Mouse (Mus musculus): Measurements from ENCODE around the gene Rasgef1c. TPM values are rescaled to one million over a fixed set of nuclear protein-coding genes. Genes with fewer than 3 reads are reported as not detected.

The Rasgef1c gene
- polyA plus RNA-seq, 1 experiment from 2014 or later: 0.30 TPM

DNA sequence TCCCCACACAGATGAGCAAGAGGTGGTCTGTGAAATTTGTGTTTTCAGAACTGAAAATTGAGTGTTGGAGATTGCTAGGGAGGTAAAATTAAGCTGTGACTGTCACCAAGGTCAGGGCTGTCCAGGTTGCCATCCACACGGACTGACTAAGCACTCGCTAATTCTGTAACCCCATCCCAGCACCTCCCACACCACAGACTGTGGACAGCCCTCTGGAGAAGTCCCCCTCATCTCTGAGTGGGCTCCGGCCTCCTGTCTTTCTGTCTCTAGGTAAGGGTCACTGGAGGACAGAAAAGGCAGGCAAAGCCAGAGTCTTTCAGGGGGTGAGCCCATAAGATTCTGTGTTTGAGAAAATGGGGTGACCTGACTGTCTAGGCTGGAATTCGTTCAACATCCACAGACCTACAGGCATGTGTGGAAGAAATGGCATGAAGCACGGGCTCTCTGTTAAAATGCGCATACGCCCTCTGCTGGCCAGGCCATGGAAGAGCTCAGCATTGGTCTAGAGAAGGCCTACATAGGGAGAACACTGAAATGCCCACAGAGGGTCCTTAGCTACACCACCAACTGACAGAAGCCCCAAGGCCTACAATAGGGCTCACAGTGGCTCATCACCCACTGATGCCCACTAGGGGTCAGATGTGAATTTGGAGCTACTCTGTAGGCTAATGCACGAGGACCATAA is 54.1 kb downstream of the Rasgef1c start:
- Histone ChIP-seq H3K27me3 (ENCODE audit: control insufficient read depth, insufficient read depth, low read length) (peaks cover 5% of the 10 kb centered on the region; the same call in 1 of the 2 replicates), H3K36me3 (ENCODE audit: control insufficient read depth, insufficient read depth) (no peaks in the 10 kb centered on the region), H3K9me3 (replicated peaks; ENCODE audit: control insufficient read depth, low read length) (no peaks in the 10 kb centered on the region), H3K9ac (ENCODE audit: low read length) (no peak overlapping the region), H3K4me1 (ENCODE audit: control insufficient read depth, insufficient read depth, low read length) (no peaks in the 10 kb centered on the region), H3K4me2 (ENCODE audit: low read depth, low read length) (no peak overlapping the region), H3K27ac (ENCODE audit: low read length) (no peak overlapping the region), H3K4me3 (ENCODE audit: low read length) (no peak overlapping the region)
- WGBS: 19% methylated on average over 8 of the region's 8 CpGs
- peak; percentile 45; the same call in 1 of the 2 replicates for ATAC-seq (replicated peaks; ENCODE audit: extremely low read depth, insufficient read depth, low FRiP score)

DNA sequence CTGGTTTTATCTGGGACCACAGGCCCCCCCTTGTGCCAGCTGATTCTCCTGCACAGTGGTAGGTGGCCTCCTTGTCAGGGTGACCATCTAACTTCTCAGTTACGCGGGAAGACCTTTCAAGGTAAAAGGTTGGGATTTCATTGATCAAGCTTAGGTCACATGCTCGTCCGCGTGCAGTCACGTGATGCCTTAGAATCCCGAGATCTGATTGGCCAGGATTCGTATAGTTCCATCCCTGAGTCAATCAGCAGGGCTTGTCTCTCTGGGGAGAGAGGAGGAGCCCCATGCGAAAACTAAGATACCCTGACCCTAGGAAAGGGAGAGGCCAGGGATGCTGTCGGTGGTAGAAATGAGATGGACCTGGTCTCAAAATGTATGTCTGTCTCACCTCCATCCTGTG is 56.4 kb downstream of the Rasgef1c start:
- ATAC-seq (replicated peaks; ENCODE audit: extremely low read depth, insufficient read depth, low FRiP score): no peak

DNA sequence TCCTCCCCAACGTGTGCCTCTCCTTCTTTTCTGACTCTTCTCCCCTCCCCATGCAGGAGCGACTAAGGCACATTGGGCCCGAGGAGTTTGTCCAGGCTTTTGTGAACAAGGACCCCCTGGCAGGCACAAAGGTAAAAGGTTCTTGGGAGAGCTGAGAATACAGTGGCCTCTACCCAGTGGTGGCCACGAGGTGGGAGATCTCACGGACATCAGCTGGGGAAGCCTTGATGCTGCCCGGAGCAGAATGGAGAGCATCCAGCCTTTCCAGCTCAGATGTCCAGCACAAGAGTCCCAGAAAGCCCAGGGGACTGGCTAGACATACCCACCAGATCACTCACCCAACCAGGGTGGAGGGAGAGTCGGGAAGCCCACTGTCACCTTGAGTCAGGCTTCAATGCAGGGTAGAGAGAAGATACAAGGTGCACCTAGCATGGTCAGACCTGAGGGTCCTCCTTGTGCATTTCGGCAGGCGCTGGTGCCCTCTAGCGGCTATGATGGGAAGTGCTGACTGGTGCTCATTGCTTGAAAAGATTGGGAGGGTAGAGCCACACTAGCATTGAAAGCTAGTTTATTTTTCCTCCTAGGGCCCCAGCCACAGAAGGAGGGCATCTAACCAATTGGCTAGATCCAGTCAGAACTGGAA is 59.6 kb downstream of the Rasgef1c start:
- ATAC-seq (replicated peaks; ENCODE audit: extremely low read depth, insufficient read depth, low FRiP score): no peak
- H3K9ac ChIP-seq (ENCODE audit: low read length): no peak overlapping the region
- WGBS: 36% methylated on average over 10 of the region's 10 CpGs

More for the DNA sequence above, 56.4 kb downstream of the Rasgef1c start:
- Histone ChIP-seq H3K4me2 (ENCODE audit: low read depth, low read length) (no peak overlapping the region), H3K27me3 (ENCODE audit: control insufficient read depth, insufficient read depth, low read length) (peaks cover 12% of the 10 kb centered on the region), H3K36me3 (ENCODE audit: control insufficient read depth, insufficient read depth) (no peaks in the 10 kb centered on the region), H3K9me3 (replicated peaks; ENCODE audit: control insufficient read depth, low read length) (no peaks in the 10 kb centered on the region), H3K4me1 (ENCODE audit: control insufficient read depth, insufficient read depth, low read length) (no peaks in the 10 kb centered on the region), H3K9ac (ENCODE audit: low read length) (no peak overlapping the region), H3K27ac (ENCODE audit: low read length) (no peak overlapping the region), H3K4me3 (ENCODE audit: low read length) (no peak overlapping the region)
- 77% methylated on average over 10 of the region's 10 CpGs for WGBS

DNA sequence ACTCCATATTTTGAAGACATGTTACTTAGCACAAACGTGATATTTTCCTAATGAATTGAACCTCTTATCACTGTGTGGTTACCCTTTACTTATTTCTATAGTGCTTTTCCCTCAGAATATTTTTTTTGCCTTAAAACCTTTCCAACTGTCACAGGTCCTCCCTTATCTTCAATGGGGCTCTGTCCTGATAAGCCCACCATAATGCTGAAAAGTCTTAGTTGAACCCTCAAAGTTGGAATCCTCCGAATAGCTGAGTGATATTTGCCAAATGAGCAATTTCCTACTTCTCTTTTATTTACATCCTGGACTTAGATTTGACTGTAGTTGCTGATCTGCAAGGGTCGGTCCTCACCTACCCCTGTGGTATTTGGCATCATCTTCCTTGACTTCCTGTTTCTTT is 63.7 kb downstream of the Rasgef1c start:
- ATAC-seq (replicated peaks; ENCODE audit: extremely low read depth, insufficient read depth, low FRiP score): no peak
- H3K9ac ChIP-seq (ENCODE audit: low read length): no peak overlapping the region
- no peak overlapping the region for H3K27ac ChIP-seq (ENCODE audit: low read length)
- H3K27me3 ChIP-seq (ENCODE audit: control insufficient read depth, insufficient read depth, low read length): peaks cover 7% of the 10 kb centered on the region
- H3K9me3 ChIP-seq (replicated peaks; ENCODE audit: control insufficient read depth, low read length): no peaks in the 10 kb centered on the region
- no peaks in the 10 kb centered on the region for H3K4me1 ChIP-seq (ENCODE audit: control insufficient read depth, insufficient read depth, low read length)
- H3K4me2 ChIP-seq (ENCODE audit: low read depth, low read length): no peak overlapping the region
- no peaks in the 10 kb centered on the region for H3K36me3 ChIP-seq (ENCODE audit: control insufficient read depth, insufficient read depth)
- WGBS: 44% methylated on average over 3 of the region's 3 CpGs
- no peak overlapping the region for H3K4me3 ChIP-seq (ENCODE audit: low read length)

More for the DNA sequence above, 59.6 kb downstream of the Rasgef1c start:
- no peak overlapping the region for H3K4me3 ChIP-seq (ENCODE audit: low read length)
- H3K9me3 ChIP-seq (replicated peaks; ENCODE audit: control insufficient read depth, low read length): no peaks in the 10 kb centered on the region
- no peak overlapping the region for H3K27ac ChIP-seq (ENCODE audit: low read length)
- peaks cover 9% of the 10 kb centered on the region for H3K27me3 ChIP-seq (ENCODE audit: control insufficient read depth, insufficient read depth, low read length)
- no peaks in the 10 kb centered on the region for H3K36me3 ChIP-seq (ENCODE audit: control insufficient read depth, insufficient read depth)
- H3K4me2 ChIP-seq (ENCODE audit: low read depth, low read length): no peak overlapping the region
- no peaks in the 10 kb centered on the region for H3K4me1 ChIP-seq (ENCODE audit: control insufficient read depth, insufficient read depth, low read length)

DNA sequence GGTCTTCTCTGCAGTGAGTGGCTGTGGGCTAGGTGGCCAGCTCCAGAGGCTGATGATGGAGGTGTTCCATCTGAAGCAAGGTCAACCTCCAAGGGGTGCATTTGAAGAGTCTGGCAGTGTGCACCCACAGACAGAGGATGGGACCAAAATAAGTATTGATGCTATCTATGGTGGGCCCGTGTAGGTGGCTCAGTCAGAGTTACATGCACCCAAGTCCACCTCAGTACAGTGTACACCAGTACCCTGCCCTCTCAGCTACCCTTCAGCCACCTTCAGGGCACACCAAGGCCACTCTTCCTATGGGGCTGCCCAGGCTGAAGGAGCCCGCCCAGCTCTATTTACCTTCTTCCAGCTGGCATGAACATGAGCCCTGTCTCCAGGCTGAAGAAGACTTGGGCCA is 68.1 kb downstream of the Rasgef1c start:
- Histone ChIP-seq H3K4me3 (ENCODE audit: low read length) (no peak overlapping the region), H3K4me1 (ENCODE audit: control insufficient read depth, insufficient read depth, low read length) (no peaks in the 10 kb centered on the region), H3K27ac (ENCODE audit: low read length) (no peak overlapping the region), H3K36me3 (ENCODE audit: control insufficient read depth, insufficient read depth) (no peaks in the 10 kb centered on the region), H3K9me3 (replicated peaks; ENCODE audit: control insufficient read depth, low read length) (no peaks in the 10 kb centered on the region), H3K4me2 (ENCODE audit: low read depth, low read length) (no peak overlapping the region), H3K9ac (ENCODE audit: low read length) (no peak overlapping the region), H3K27me3 (ENCODE audit: control insufficient read depth, insufficient read depth, low read length) (no peaks in the 10 kb centered on the region)
- 97% methylated on average over 2 of the region's 2 CpGs for WGBS
- ATAC-seq (replicated peaks; ENCODE audit: extremely low read depth, insufficient read depth, low FRiP score): no peak

DNA sequence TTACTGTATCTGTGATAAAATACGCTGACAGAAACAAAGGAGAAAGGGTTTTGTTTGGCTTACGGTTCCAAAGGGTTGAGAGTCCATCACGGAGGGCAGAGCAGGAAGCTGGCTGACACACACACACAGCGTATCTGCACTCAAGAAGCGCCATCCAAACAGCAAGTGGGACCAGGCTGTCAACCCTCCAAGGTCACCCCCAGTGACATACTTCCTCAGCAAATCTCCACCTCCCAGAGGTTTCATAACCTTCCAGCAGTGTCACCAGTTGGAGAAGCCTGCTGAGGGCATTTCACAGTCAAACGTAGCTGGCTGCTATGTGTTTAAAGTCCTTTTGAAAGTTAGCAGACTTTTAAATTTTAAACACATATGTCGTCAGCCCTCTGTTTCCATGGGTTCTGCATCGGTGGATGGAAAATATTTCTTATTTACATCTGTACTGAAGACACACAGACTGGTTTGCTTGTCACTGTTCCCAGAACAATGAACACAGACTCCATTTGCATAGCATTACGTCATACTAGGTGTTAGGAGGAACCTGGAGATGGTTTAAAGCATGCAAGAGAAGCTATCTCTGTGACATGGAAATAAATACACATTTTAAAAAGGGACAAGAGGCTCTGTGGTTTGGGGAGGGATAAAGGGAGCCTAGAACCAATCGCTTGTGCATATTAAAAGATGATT is 72.2 kb downstream of the Rasgef1c start:
- no peak overlapping the region for H3K4me3 ChIP-seq (ENCODE audit: low read length)
- no peak overlapping the region for H3K27ac ChIP-seq (ENCODE audit: low read length)
- no peak for ATAC-seq (replicated peaks; ENCODE audit: extremely low read depth, insufficient read depth, low FRiP score)
- no peaks in the 10 kb centered on the region for H3K27me3 ChIP-seq (ENCODE audit: control insufficient read depth, insufficient read depth, low read length)
- H3K9me3 ChIP-seq (replicated peaks; ENCODE audit: control insufficient read depth, low read length): no peaks in the 10 kb centered on the region
- WGBS: 77% methylated on average over 10 of the region's 10 CpGs
- H3K9ac ChIP-seq (ENCODE audit: low read length): no peak overlapping the region
- H3K4me2 ChIP-seq (ENCODE audit: low read depth, low read length): no peak overlapping the region
- no peaks in the 10 kb centered on the region for H3K4me1 ChIP-seq (ENCODE audit: control insufficient read depth, insufficient read depth, low read length)
- no peaks in the 10 kb centered on the region for H3K36me3 ChIP-seq (ENCODE audit: control insufficient read depth, insufficient read depth)

DNA sequence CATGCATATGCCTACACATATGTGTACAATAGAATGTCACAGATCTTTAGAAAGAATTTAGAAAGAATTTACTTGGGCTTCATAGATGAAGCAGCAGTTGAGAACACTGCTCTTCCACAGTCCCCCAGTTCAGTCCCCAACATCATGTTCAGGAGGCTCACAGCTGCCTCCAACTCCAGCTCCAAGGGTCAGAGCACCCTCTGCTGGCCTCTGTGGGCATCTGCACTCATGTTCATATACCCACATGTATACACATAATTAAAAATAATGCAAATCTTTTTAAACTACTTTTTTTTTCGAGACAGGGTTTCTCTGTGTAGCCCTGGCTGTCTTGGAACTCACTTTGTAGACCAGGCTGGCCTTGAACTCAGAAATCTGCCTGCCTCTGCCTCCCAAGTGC is 73.0 kb downstream of the Rasgef1c start:
- no peak overlapping the region for H3K4me2 ChIP-seq (ENCODE audit: low read depth, low read length)
- ATAC-seq (replicated peaks; ENCODE audit: extremely low read depth, insufficient read depth, low FRiP score): no peak
- no peaks in the 10 kb centered on the region for H3K36me3 ChIP-seq (ENCODE audit: control insufficient read depth, insufficient read depth)
- no peaks in the 10 kb centered on the region for H3K27me3 ChIP-seq (ENCODE audit: control insufficient read depth, insufficient read depth, low read length)
- H3K4me3 ChIP-seq (ENCODE audit: low read length): no peak overlapping the region
- H3K9ac ChIP-seq (ENCODE audit: low read length): no peak overlapping the region
- H3K9me3 ChIP-seq (replicated peaks; ENCODE audit: control insufficient read depth, low read length): no peaks in the 10 kb centered on the region
- whole genome bisulfite sequencing: 62% methylated on average over 1 of the region's 1 CpGs
- H3K4me1 ChIP-seq (ENCODE audit: control insufficient read depth, insufficient read depth, low read length): no peaks in the 10 kb centered on the region
- no peak overlapping the region for H3K27ac ChIP-seq (ENCODE audit: low read length)

DNA sequence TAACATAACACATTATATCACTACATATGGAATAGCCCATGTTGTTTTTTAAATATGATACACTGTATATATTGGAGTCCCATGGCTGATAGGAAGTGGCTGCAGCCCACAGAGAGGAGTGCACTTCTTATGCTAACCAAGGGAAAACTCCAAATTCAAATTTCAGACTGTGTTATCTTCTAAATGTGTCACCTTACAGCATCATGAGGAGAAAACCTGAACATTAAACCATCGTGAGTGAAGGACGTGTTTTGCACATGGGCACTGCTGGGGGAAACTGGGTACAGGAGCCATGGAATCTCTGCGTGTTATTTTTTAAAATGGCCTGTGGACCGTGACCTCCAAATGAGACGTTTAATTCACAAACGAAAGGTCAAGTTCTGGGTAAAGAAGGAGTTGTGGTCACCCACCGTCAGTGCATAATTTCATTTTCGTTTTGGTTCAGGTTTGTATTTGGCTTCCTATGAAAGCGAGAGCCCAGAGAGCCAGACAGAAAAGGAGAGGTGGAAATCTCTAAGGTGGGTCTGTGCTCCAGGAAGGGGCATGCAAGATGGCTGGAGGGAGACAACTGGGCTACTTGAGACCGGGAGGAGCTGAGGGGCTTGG is 76.4 kb downstream of the Rasgef1c start:
- H3K4me3 ChIP-seq (ENCODE audit: low read length): no peak overlapping the region
- H3K27ac ChIP-seq (ENCODE audit: low read length): no peak overlapping the region
- no peaks in the 10 kb centered on the region for H3K9me3 ChIP-seq (replicated peaks; ENCODE audit: control insufficient read depth, low read length)
- no peak overlapping the region for H3K4me2 ChIP-seq (ENCODE audit: low read depth, low read length)
- no peaks in the 10 kb centered on the region for H3K27me3 ChIP-seq (ENCODE audit: control insufficient read depth, insufficient read depth, low read length)
- H3K36me3 ChIP-seq (ENCODE audit: control insufficient read depth, insufficient read depth): no peaks in the 10 kb centered on the region
- H3K4me1 ChIP-seq (ENCODE audit: control insufficient read depth, insufficient read depth, low read length): peaks cover 11% of the 10 kb centered on the region
- WGBS: 80% methylated on average over 10 of the region's 10 CpGs
- no peak overlapping the region for H3K9ac ChIP-seq (ENCODE audit: low read length)
- no peak for ATAC-seq (replicated peaks; ENCODE audit: extremely low read depth, insufficient read depth, low FRiP score)

DNA sequence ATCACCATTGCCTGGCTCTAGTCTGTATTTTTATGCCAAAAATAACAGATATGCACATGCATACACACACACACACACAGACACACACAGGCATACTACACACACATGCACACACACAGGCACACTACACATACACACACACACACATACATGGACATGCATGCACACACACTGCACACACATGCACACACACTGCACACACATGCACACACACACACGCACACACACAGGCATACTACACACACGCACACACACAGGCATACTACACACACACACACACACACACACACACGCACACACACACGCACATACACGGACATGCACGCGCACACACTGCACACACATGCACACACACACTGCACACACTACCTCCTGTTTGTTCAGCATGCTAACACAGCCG is 77.3 kb downstream of the Rasgef1c start:
- Histone ChIP-seq H3K27me3 (ENCODE audit: control insufficient read depth, insufficient read depth, low read length) (no peaks in the 10 kb centered on the region), H3K4me3 (ENCODE audit: low read length) (no peak overlapping the region), H3K36me3 (ENCODE audit: control insufficient read depth, insufficient read depth) (no peaks in the 10 kb centered on the region), H3K4me1 (ENCODE audit: control insufficient read depth, insufficient read depth, low read length) (peaks cover 11% of the 10 kb centered on the region), H3K9me3 (replicated peaks; ENCODE audit: control insufficient read depth, low read length) (no peaks in the 10 kb centered on the region), H3K9ac (ENCODE audit: low read length) (no peak overlapping the region), H3K27ac (ENCODE audit: low read length) (no peak overlapping the region), H3K4me2 (ENCODE audit: low read depth, low read length) (no peak overlapping the region)
- 91% methylated on average over 8 of the region's 8 CpGs for WGBS
- no peak for ATAC-seq (replicated peaks; ENCODE audit: extremely low read depth, insufficient read depth, low FRiP score)
